Mouse (Mus musculus): Measurements from ENCODE around the gene Npl.

GRCm38 (mm10) chr1:153545196-153545595 is 4.6 kb downstream of the Npl start:
- TF ChIP-seq CTCF (IDR thresholded peaks at IDR 0.05; ENCODE audit: low read depth, low read length) (no peak), TAL1 (conservative IDR thresholded peaks at IDR 0.05; ENCODE audit: low read depth, low read length) (no peak)

All from G1E (cell line).